In genomic region chr13:92903291-92903690, GRCm38 (mm10) we compare ENCODE assay signal across 14 mouse cellular contexts. TPM values are rescaled to one million over a fixed set of nuclear protein-coding genes. Genes with fewer than 3 reads are reported as not detected.
A peak's percentile ranks its signal among the peaks of the same experiment; 100 is the strongest.
DNase-seq lines count a peak whose midpoint lies in the region; ATAC-seq and TF ChIP-seq lines count a peak whose summit lies in the region.
"Had no signal": no experiment of that assay in that cellular context is flagged by ENCODE, and none has a peak within 500 bp of the region (broad histone marks: within the 10 kb centered on the region; RNA-seq: fewer than 3 reads in every experiment).

No protein-coding gene starts in this region.

- no peak overlapping the region for H3K4me3 ChIP-seq in stomach, embryonic 15.5 days (replicated peaks)
- no peak overlapping the region for H3K4me3 ChIP-seq in stomach, postnatal 0 days (ENCODE audit: low read depth, low read length)
- no peak overlapping the region for H3K4me3 ChIP-seq in heart, postnatal 0 days (ENCODE audit: low read depth, low read length)
- H3K4me3 ChIP-seq: gastrocnemius, adult 2 months; hindbrain, embryonic 12.5 days; liver, embryonic 15.5 days had no signal

- peak; percentile 1 for DNase-seq in gastrocnemius, postnatal 25 days
- DNase-seq in gastrocnemius, postnatal 10 days = no peak
- no peak for DNase-seq in stomach, postnatal 0 days (ENCODE audit: low spot score)
- DNase-seq in heart, postnatal 0 days (ENCODE audit: low spot score) = peak; percentile 90
- no peak for DNase-seq in right cerebral cortex, postnatal 36 days (ENCODE audit: low spot score in 2 of 2)
- no peak for DNase-seq in right cerebral cortex, postnatal 25 days
- DNase-seq: adrenal gland, postnatal 10 days; gastrocnemius, adult 2 months; layer of hippocampus, adult 9-11 months had no signal

- H3K36me3 ChIP-seq in stomach, embryonic 15.5 days = no peaks in the 10 kb centered on the region
- H3K36me3 ChIP-seq in stomach, postnatal 0 days (ENCODE audit: control insufficient read depth, insufficient read depth, low read length) = no peaks in the 10 kb centered on the region
- no peaks in the 10 kb centered on the region for H3K36me3 ChIP-seq in heart, postnatal 0 days (replicated peaks; ENCODE audit: control insufficient read depth, insufficient read depth, low read length)
- H3K36me3 ChIP-seq: hindbrain, embryonic 12.5 days; liver, embryonic 15.5 days had no signal

- H3K27ac ChIP-seq in stomach, embryonic 15.5 days = no peak overlapping the region
- H3K27ac ChIP-seq in stomach, postnatal 0 days (replicated peaks) = no peak overlapping the region
- peak overlapping the region; percentile 85 for H3K27ac ChIP-seq in heart, postnatal 0 days (ENCODE audit: low read depth)
- H3K27ac ChIP-seq: gastrocnemius, adult 2 months; hindbrain, embryonic 12.5 days; kidney, postnatal 0 days; liver, embryonic 15.5 days had no signal

- H3K27me3 ChIP-seq in stomach, embryonic 15.5 days (replicated peaks) = no peaks in the 10 kb centered on the region
- H3K27me3 ChIP-seq in stomach, postnatal 0 days (ENCODE audit: control insufficient read depth, insufficient read depth, low read length) = no peaks in the 10 kb centered on the region
- no peaks in the 10 kb centered on the region for H3K27me3 ChIP-seq in heart, postnatal 0 days (ENCODE audit: control insufficient read depth, insufficient read depth, low read length)
- H3K27me3 ChIP-seq: hindbrain, embryonic 12.5 days; liver, embryonic 15.5 days had no signal

- ATAC-seq in stomach, embryonic 15.5 days (ENCODE audit: insufficient read depth, low FRiP score, low read depth) = peak; percentile 18; the same call in 1 of the 2 replicates
- ATAC-seq in stomach, postnatal 0 days (ENCODE audit: low FRiP score, low TSS enrichment) = no peak
- ATAC-seq in heart, postnatal 0 days (ENCODE audit: insufficient read depth, low read depth) = peak; percentile 95
- ATAC-seq: intestine, embryonic 16.5 days had no signal

- TF ChIP-seq CTCF in stomach, postnatal 0 days (IDR thresholded peaks at IDR 0.05; ENCODE audit: low read depth) = no peak
- TF ChIP-seq CTCF in heart, postnatal 0 days (IDR thresholded peaks at IDR 0.05; ENCODE audit: low read depth) = no peak

- H3K4me1 ChIP-seq in stomach, embryonic 15.5 days = no peaks in the 10 kb centered on the region
- H3K4me1 ChIP-seq in stomach, postnatal 0 days (replicated peaks; ENCODE audit: control insufficient read depth, insufficient read depth) = no peaks in the 10 kb centered on the region
- H3K4me1 ChIP-seq in heart, postnatal 0 days (ENCODE audit: control insufficient read depth, insufficient read depth) = peaks cover 39% of the 10 kb centered on the region
- H3K4me1 ChIP-seq: hindbrain, embryonic 12.5 days; liver, embryonic 15.5 days had no signal

- H3K9me3 ChIP-seq in stomach, embryonic 15.5 days = no peaks in the 10 kb centered on the region
- no peaks in the 10 kb centered on the region for H3K9me3 ChIP-seq in stomach, postnatal 0 days (ENCODE audit: control insufficient read depth, low read length)
- no peaks in the 10 kb centered on the region for H3K9me3 ChIP-seq in heart, postnatal 0 days (replicated peaks; ENCODE audit: control insufficient read depth, low read length)
- H3K9me3 ChIP-seq: hindbrain, embryonic 12.5 days; liver, embryonic 15.5 days had no signal

- no peak overlapping the region for H3K4me2 ChIP-seq in stomach, embryonic 15.5 days
- no peak overlapping the region for H3K4me2 ChIP-seq in stomach, postnatal 0 days (replicated peaks; ENCODE audit: low read depth)
- H3K4me2 ChIP-seq in heart, postnatal 0 days (ENCODE audit: low read depth, low read length) = no peak overlapping the region
- H3K4me2 ChIP-seq: hindbrain, embryonic 12.5 days; liver, embryonic 15.5 days had no signal

- WGBS in stomach, embryonic 15.5 days = 39% methylated on average over 4 of the region's 4 CpGs
- 45% methylated on average over 4 of the region's 4 CpGs for WGBS in stomach, postnatal 0 days
- WGBS in heart, postnatal 0 days = 7% methylated on average over 4 of the region's 4 CpGs

- no peak overlapping the region for H3K9ac ChIP-seq in stomach, embryonic 15.5 days
- H3K9ac ChIP-seq in stomach, postnatal 0 days (ENCODE audit: low read length) = no peak overlapping the region
- H3K9ac ChIP-seq in heart, postnatal 0 days (replicated peaks; ENCODE audit: low read depth, low read length) = no peak overlapping the region
- H3K9ac ChIP-seq: hindbrain, embryonic 12.5 days; liver, embryonic 15.5 days had no signal

- no peak for TF ChIP-seq EP300 in stomach, postnatal 0 days (optimal IDR thresholded peaks at IDR 0.05)
- peak; percentile 89 for TF ChIP-seq EP300 in heart, postnatal 0 days (IDR thresholded peaks at IDR 0.05; ENCODE audit: low read depth)

RNA-seq across cellular contexts. Expression of gene Mtx3, which starts 58.7 kb away (rescaled TPM):
- total RNA-seq in gastrocnemius, postnatal 25 days (2021) = 1 to 10 TPM; 3.2 to 4.4 TPM
- 10 to 100 TPM in 1 of 2 experiments, 1 to 10 TPM in 1; 8.1 to 12.0 TPM for total RNA-seq in gastrocnemius, postnatal 10 days (2021)
- 3.2 and 3.7 TPM in 2 replicates for polyA plus RNA-seq in stomach, embryonic 15.5 days (2015; fragmentation: Nextera tagmentation; extraction: Ambion mirVana)
- polyA plus RNA-seq in stomach, postnatal 0 days (2015; fragmentation: Nextera tagmentation; extraction: Ambion mirVana) = 1.2 and 1.5 TPM in 2 replicates
- 6.0 and 10.0 TPM in 2 replicates for total RNA-seq in heart, postnatal 0 days (2014; rRNA removed; ENCODE audit: low replicate concordance)
- polyA plus RNA-seq in heart, postnatal 0 days (2015; fragmentation: Nextera tagmentation; extraction: Ambion mirVana) = 1.5 and 2.1 TPM in 2 replicates

Comparison
In these comparisons a context has a peak if more than half of its experiments do, and no peak if none do; other contexts are left out.
1. DNase-seq: peak in gastrocnemius, postnatal 25 days (single experiment) and heart, postnatal 0 days (single experiment); none in gastrocnemius, postnatal 10 days (single experiment), stomach, postnatal 0 days (single experiment), right cerebral cortex, postnatal 36 days (0 of 2) and right cerebral cortex, postnatal 25 days (single experiment).